Mouse (Mus musculus) left cerebral cortex, postnatal 36 days (tissue): Measurements from ENCODE around the gene Clec12a. TPM values are rescaled to one million over a fixed set of nuclear protein-coding genes. Genes with fewer than 3 reads are reported as not detected.

Experiments used
- DNase-seq, 2 experiments: peaks; one replicate each; pipeline ENCODE4 v3.0.0; 2021 to 2022; ENCODE audit warnings: low spot score in 2 of 2, mixed read lengths in 1 of 2
- intact Hi-C: fragments of 180-260 bp; cut with DNase I; formaldehyde crosslinking; loops from one replicate; pipeline ENCODE4 v1.15.1; 2025
- total RNA-seq, 2 experiments: library from RNA; stranded (reverse); gene quantifications; 2 replicates each; pipeline ENCODE4 v1.2.3; 2021

Gene Clec12a
- total RNA-seq, 2 experiments from 2014 or later, result 0.25 TPM; not detected in 1

GRCm38 (mm10) chr6:129369374-129370132 is 27.1 kb downstream of the Clec12a start:
- no peak for DNase-seq
- intact Hi-C loops, result loop anchor here (5.0 kb wide), 1 partner anchor 517 kb away; no protein-coding TSS in a partner anchor

- no peak for DNase-seq
- intact Hi-C loops, result no loop called here
These were observed 32.5 kb downstream of the Clec12a start for GRCm38 (mm10) chr6:129374937-129375471.

GRCm38 (mm10) chr6:129380454-129380853 is 38.0 kb downstream of the Clec12a start:
- DNase-seq, result no peak
- intact Hi-C loops, result no loop called here

GRCm38 (mm10) chr6:129381736-129382135 is 39.2 kb downstream of the Clec12a start:
- no peak for DNase-seq
- intact Hi-C loops, result no loop called here

GRCm38 (mm10) chr6:129383466-129383865 is 41.0 kb downstream of the Clec12a start:
- no peak for DNase-seq
- intact Hi-C loops, result no loop called here

- no peak for DNase-seq
- intact Hi-C loops, result no loop called here
These were observed 42.5 kb downstream of the Clec12a start for GRCm38 (mm10) chr6:129385000-129385399.

- no peak for DNase-seq
- intact Hi-C loops, result no loop called here
These were observed 43.3 kb downstream of the Clec12a start, which contains the start of gene Clec12b for GRCm38 (mm10) chr6:129385774-129386173. Clec12b (minus strand) TSS chr6:129385874.

GRCm38 (mm10) chr6:129393087-129393720 is 50.7 kb downstream of the Clec12a start:
- no peak for DNase-seq
- intact Hi-C loops, result loop anchor here (1.0 to 10.0 kb wide), 3 partner anchors 84 to 1962 kb away; partner anchors contain the start of gene Styk1

- intact Hi-C loops, result loop anchor here (1.0 to 10.0 kb wide), 4 partner anchors 83 to 1961 kb away; partner anchors contain the start of gene Styk1
These were observed 51.2 kb downstream of the Clec12a start for GRCm38 (mm10) chr6:129393732-129394131.

GRCm38 (mm10) chr6:129396997-129397396 is 54.5 kb downstream of the Clec12a start, which contains the start of gene Clec1b:
Clec1b (plus strand) TSS chr6:129397297.
- DNase-seq, result no peak
- intact Hi-C loops, result loop anchor here (10.0 kb wide), 1 partner anchor 1958 kb away; the partner anchor contains the start of gene Styk1

More at GRCm38 (mm10) chr6:129393732-129394131, 51.2 kb downstream of the Clec12a start:
- DNase-seq, result no peak

GRCm38 (mm10) chr6:129399945-129400344 is 57.5 kb downstream of the Clec12a start:
- intact Hi-C loops, result loop anchor here (10.0 kb wide), 1 partner anchor 1955 kb away; the partner anchor contains the start of gene Styk1
- no peak for DNase-seq

GRCm38 (mm10) chr6:129402404-129402803 is 59.9 kb downstream of the Clec12a start:
- no peak for DNase-seq
- intact Hi-C loops, result no loop called here

GRCm38 (mm10) chr6:129403391-129403790 is 60.9 kb downstream of the Clec12a start:
- no peak for DNase-seq
- intact Hi-C loops, result no loop called here

GRCm38 (mm10) chr6:129405999-129406398 is 63.5 kb downstream of the Clec12a start:
- DNase-seq, result no peak
- intact Hi-C loops, result no loop called here

- intact Hi-C loops, result no loop called here
- no peak for DNase-seq
These were observed 64.8 kb downstream of the Clec12a start for GRCm38 (mm10) chr6:129407324-129407723.

- intact Hi-C loops, result no loop called here
These were observed 66.1 kb downstream of the Clec12a start, which contains the start of gene Clec9a for GRCm38 (mm10) chr6:129408562-129408961. Clec9a (plus strand) TSS chr6:129408862.

GRCm38 (mm10) chr6:129414177-129414576 is 71.7 kb downstream of the Clec12a start:
- no peak for DNase-seq
- intact Hi-C loops, result no loop called here

More at GRCm38 (mm10) chr6:129408562-129408961, 66.1 kb downstream of the Clec12a start, which contains the start of gene Clec9a:
- DNase-seq, result no peak
